Mouse (Mus musculus): ENCODE measurements around the gene Higd1c. TPM values are rescaled to one million over a fixed set of nuclear protein-coding genes. Genes with fewer than 3 reads are reported as not detected.

The Higd1c gene
- polyA plus RNA-seq, 1 experiment = not detected

GRCm38 (mm10) chr15:100429959-100430565 is 65.7 kb downstream of the Higd1c start:
- TF ChIP-seq CTCF (IDR thresholded peaks at IDR 0.05; ENCODE audit: control insufficient read depth, insufficient read depth, low read length) (no peak), POLR2A (IDR thresholded peaks at IDR 0.05; ENCODE audit: borderline replicate concordance, control insufficient read depth, low read depth, low read length) (no peak)
- Histone ChIP-seq H3K4me3 (replicated peaks; ENCODE audit: control insufficient read depth, low read depth, low read length) (no peak overlapping the region), H3K4me1 (ENCODE audit: control insufficient read depth, insufficient read depth, low read length) (no peaks in the 10 kb centered on the region), H3K27ac (ENCODE audit: control insufficient read depth, insufficient read depth, low read depth, low read length, poor library complexity) (no peak overlapping the region)
- 71% methylated on average over 11 of the region's 11 CpGs for WGBS

- WGBS = 55% methylated on average over 4 of the region's 4 CpGs
- H3K27ac ChIP-seq (ENCODE audit: control insufficient read depth, insufficient read depth, low read depth, low read length, poor library complexity) = no peak overlapping the region
- H3K4me3 ChIP-seq (replicated peaks; ENCODE audit: control insufficient read depth, low read depth, low read length) = no peak overlapping the region
- TF ChIP-seq CTCF (IDR thresholded peaks at IDR 0.05; ENCODE audit: control insufficient read depth, insufficient read depth, low read length) = no peak
- no peak for TF ChIP-seq POLR2A (IDR thresholded peaks at IDR 0.05; ENCODE audit: borderline replicate concordance, control insufficient read depth, low read depth, low read length)
- no peaks in the 10 kb centered on the region for H3K4me1 ChIP-seq (ENCODE audit: control insufficient read depth, insufficient read depth, low read length)
These were observed 68.9 kb downstream of the Higd1c start for GRCm38 (mm10) chr15:100433234-100433633.

Other genes starting within 250 kb of the Higd1c start
- gene Atf1, start 136.7 kb upstream of the Higd1c start, polyA plus RNA-seq (2011; ENCODE audit: insufficient read depth, insufficient read length, low replicate concordance, missing spikeins) = 36.5 and 58.0 TPM in 2 replicates
- not detected in 2 replicates for gene Tmprss12, start 83.7 kb upstream of the Higd1c start, polyA plus RNA-seq (2011; ENCODE audit: insufficient read depth, insufficient read length, low replicate concordance, missing spikeins)
- gene Mettl7a1, start 60.4 kb upstream of the Higd1c start, polyA plus RNA-seq (2011; ENCODE audit: insufficient read depth, insufficient read length, low replicate concordance, missing spikeins) = 29.4 and 34.3 TPM in 2 replicates
- gene Mettl7a3, start 29.6 kb upstream of the Higd1c start, polyA plus RNA-seq (2011; ENCODE audit: insufficient read depth, insufficient read length, low replicate concordance, missing spikeins) = not detected in 2 replicates
- not detected in 2 replicates for gene Methig1, start 11.4 kb upstream of the Higd1c start, polyA plus RNA-seq (2011; ENCODE audit: insufficient read depth, insufficient read length, low replicate concordance, missing spikeins)
- not detected in 2 replicates for gene Mettl7a2, start 11.3 kb upstream of the Higd1c start, polyA plus RNA-seq (2011; ENCODE audit: insufficient read depth, insufficient read length, low replicate concordance, missing spikeins)
- not detected in 2 replicates for gene Gm5475, start 57.6 kb downstream of the Higd1c start, polyA plus RNA-seq (2011; ENCODE audit: insufficient read depth, insufficient read length, low replicate concordance, missing spikeins)
- 27.7 and 30.7 TPM in 2 replicates for gene Slc11a2, start 60.5 kb downstream of the Higd1c start, polyA plus RNA-seq (2011; ENCODE audit: insufficient read depth, insufficient read length, low replicate concordance, missing spikeins)
- 10.9 and 19.1 TPM in 2 replicates for gene Letmd1, start 104.5 kb downstream of the Higd1c start, polyA plus RNA-seq (2011; ENCODE audit: insufficient read depth, insufficient read length, low replicate concordance, missing spikeins)
- 0.43 and 3.0 TPM in 2 replicates for gene Csrnp2, start 130.9 kb downstream of the Higd1c start, polyA plus RNA-seq (2011; ENCODE audit: insufficient read depth, insufficient read length, low replicate concordance, missing spikeins)
- gene Tfcp2, start 187.5 kb downstream of the Higd1c start, polyA plus RNA-seq (2011; ENCODE audit: insufficient read depth, insufficient read length, low replicate concordance, missing spikeins) = 9.5 and 11.8 TPM in 2 replicates
- gene Pou6f1, start 235.4 kb downstream of the Higd1c start, polyA plus RNA-seq (2011; ENCODE audit: insufficient read depth, insufficient read length, low replicate concordance, missing spikeins) = 5.9 and 7.7 TPM in 2 replicates